Mouse (Mus musculus): Measurements from ENCODE around the gene Slc35f1. TPM values are rescaled to one million over a fixed set of nuclear protein-coding genes. Genes with fewer than 3 reads are reported as not detected.

Slc35f1 gene
- polyA plus RNA-seq, 1 experiment from 2014 or later, result 0.02 TPM

GRCm38 (mm10) chr10:52715146-52715545, 24.8 kb downstream of the Slc35f1 start:
- Histone ChIP-seq H3K4me3 (ENCODE audit: low read depth, low read length) (no peak overlapping the region), H3K4me1 (ENCODE audit: control insufficient read depth, low read depth, low read length) (no peaks in the 10 kb centered on the region), H3K27me3 (ENCODE audit: control insufficient read depth, insufficient read depth, low read depth, low read length) (no peaks in the 10 kb centered on the region), H3K9me3 (replicated peaks; ENCODE audit: control insufficient read depth, low read length) (no peaks in the 10 kb centered on the region), H3K9ac (ENCODE audit: low read depth, low read length) (no peak overlapping the region), H3K36me3 (ENCODE audit: control insufficient read depth, insufficient read depth) (no peaks in the 10 kb centered on the region), H3K4me2 (ENCODE audit: low read depth, low read length) (no peak overlapping the region), H3K27ac (ENCODE audit: low read length) (no peak overlapping the region)
- WGBS (ENCODE audit: insufficient replicate concordance), result 83% methylated on average over 4 of the region's 4 CpGs
- ATAC-seq (ENCODE audit: low read depth), result no peak

GRCm38 (mm10) chr10:52718199-52718917, 28.0 kb downstream of the Slc35f1 start:
- H3K27me3 ChIP-seq (ENCODE audit: control insufficient read depth, insufficient read depth, low read depth, low read length), result no peaks in the 10 kb centered on the region
- H3K36me3 ChIP-seq (ENCODE audit: control insufficient read depth, insufficient read depth), result no peaks in the 10 kb centered on the region
- no peak overlapping the region for H3K27ac ChIP-seq (ENCODE audit: low read length)
- WGBS (ENCODE audit: insufficient replicate concordance), result 62% methylated on average over 1 of the region's 1 CpGs
- no peak overlapping the region for H3K4me3 ChIP-seq (ENCODE audit: low read depth, low read length)
- H3K4me1 ChIP-seq (ENCODE audit: control insufficient read depth, low read depth, low read length), result no peaks in the 10 kb centered on the region
- H3K9me3 ChIP-seq (replicated peaks; ENCODE audit: control insufficient read depth, low read length), result no peaks in the 10 kb centered on the region
- no peak for ATAC-seq (ENCODE audit: low read depth)
- no peak overlapping the region for H3K4me2 ChIP-seq (ENCODE audit: low read depth, low read length)
- H3K9ac ChIP-seq (ENCODE audit: low read depth, low read length), result no peak overlapping the region

- Histone ChIP-seq H3K9ac (ENCODE audit: low read depth, low read length) (no peak overlapping the region), H3K27ac (ENCODE audit: low read length) (no peak overlapping the region), H3K4me2 (ENCODE audit: low read depth, low read length) (no peak overlapping the region), H3K4me1 (ENCODE audit: control insufficient read depth, low read depth, low read length) (no peaks in the 10 kb centered on the region), H3K9me3 (replicated peaks; ENCODE audit: control insufficient read depth, low read length) (no peaks in the 10 kb centered on the region), H3K36me3 (ENCODE audit: control insufficient read depth, insufficient read depth) (no peaks in the 10 kb centered on the region), H3K4me3 (ENCODE audit: low read depth, low read length) (no peak overlapping the region), H3K27me3 (ENCODE audit: control insufficient read depth, insufficient read depth, low read depth, low read length) (no peaks in the 10 kb centered on the region)
- 61% methylated on average over 5 of the region's 5 CpGs for WGBS (ENCODE audit: insufficient replicate concordance)
- ATAC-seq (ENCODE audit: low read depth), result no peak
These were observed 36.3 kb downstream of the Slc35f1 start for GRCm38 (mm10) chr10:52726674-52727073.

- Histone ChIP-seq H3K4me1 (ENCODE audit: control insufficient read depth, low read depth, low read length) (no peaks in the 10 kb centered on the region), H3K36me3 (ENCODE audit: control insufficient read depth, insufficient read depth) (no peaks in the 10 kb centered on the region), H3K9me3 (replicated peaks; ENCODE audit: control insufficient read depth, low read length) (no peaks in the 10 kb centered on the region), H3K4me2 (ENCODE audit: low read depth, low read length) (no peak overlapping the region), H3K9ac (ENCODE audit: low read depth, low read length) (no peak overlapping the region), H3K27ac (ENCODE audit: low read length) (no peak overlapping the region), H3K4me3 (ENCODE audit: low read depth, low read length) (no peak overlapping the region), H3K27me3 (ENCODE audit: control insufficient read depth, insufficient read depth, low read depth, low read length) (no peaks in the 10 kb centered on the region)
- no peak for ATAC-seq (ENCODE audit: low read depth)
- 18% methylated on average over 10 of the region's 10 CpGs for WGBS (ENCODE audit: insufficient replicate concordance)
These were observed 52.5 kb downstream of the Slc35f1 start for GRCm38 (mm10) chr10:52742671-52743379.

- Histone ChIP-seq H3K4me2 (ENCODE audit: low read depth, low read length) (no peak overlapping the region), H3K9me3 (replicated peaks; ENCODE audit: control insufficient read depth, low read length) (no peaks in the 10 kb centered on the region), H3K36me3 (ENCODE audit: control insufficient read depth, insufficient read depth) (no peaks in the 10 kb centered on the region), H3K27me3 (ENCODE audit: control insufficient read depth, insufficient read depth, low read depth, low read length) (no peaks in the 10 kb centered on the region), H3K9ac (ENCODE audit: low read depth, low read length) (no peak overlapping the region), H3K27ac (ENCODE audit: low read length) (no peak overlapping the region), H3K4me1 (ENCODE audit: control insufficient read depth, low read depth, low read length) (no peaks in the 10 kb centered on the region), H3K4me3 (ENCODE audit: low read depth, low read length) (no peak overlapping the region)
- WGBS (ENCODE audit: insufficient replicate concordance), result 69% methylated on average over 3 of the region's 3 CpGs
- no peak for ATAC-seq (ENCODE audit: low read depth)
These were observed 53.5 kb downstream of the Slc35f1 start for GRCm38 (mm10) chr10:52743831-52744230.

GRCm38 (mm10) chr10:52748028-52748597, 57.8 kb downstream of the Slc35f1 start:
- ATAC-seq (ENCODE audit: low read depth), result no peak
- Histone ChIP-seq H3K4me3 (ENCODE audit: low read depth, low read length) (no peak overlapping the region), H3K36me3 (ENCODE audit: control insufficient read depth, insufficient read depth) (no peaks in the 10 kb centered on the region), H3K4me2 (ENCODE audit: low read depth, low read length) (no peak overlapping the region), H3K27ac (ENCODE audit: low read length) (no peak overlapping the region), H3K9me3 (replicated peaks; ENCODE audit: control insufficient read depth, low read length) (no peaks in the 10 kb centered on the region), H3K9ac (ENCODE audit: low read depth, low read length) (no peak overlapping the region), H3K27me3 (ENCODE audit: control insufficient read depth, insufficient read depth, low read depth, low read length) (no peaks in the 10 kb centered on the region), H3K4me1 (ENCODE audit: control insufficient read depth, low read depth, low read length) (no peaks in the 10 kb centered on the region)
- 45% methylated on average over 4 of the region's 4 CpGs for WGBS (ENCODE audit: insufficient replicate concordance)

- no peak for ATAC-seq (ENCODE audit: low read depth)
- no peak overlapping the region for H3K4me3 ChIP-seq (ENCODE audit: low read depth, low read length)
These were observed 65.8 kb downstream of the Slc35f1 start for GRCm38 (mm10) chr10:52755949-52756679.

GRCm38 (mm10) chr10:52757496-52758260, 67.3 kb downstream of the Slc35f1 start:
- WGBS (ENCODE audit: insufficient replicate concordance), result 62% methylated on average over 4 of the region's 4 CpGs
- Histone ChIP-seq H3K4me2 (ENCODE audit: low read depth, low read length) (no peak overlapping the region), H3K9ac (ENCODE audit: low read depth, low read length) (no peak overlapping the region), H3K9me3 (replicated peaks; ENCODE audit: control insufficient read depth, low read length) (no peaks in the 10 kb centered on the region), H3K27ac (ENCODE audit: low read length) (no peak overlapping the region), H3K4me1 (ENCODE audit: control insufficient read depth, low read depth, low read length) (no peaks in the 10 kb centered on the region), H3K36me3 (ENCODE audit: control insufficient read depth, insufficient read depth) (no peaks in the 10 kb centered on the region), H3K27me3 (ENCODE audit: control insufficient read depth, insufficient read depth, low read depth, low read length) (no peaks in the 10 kb centered on the region), H3K4me3 (ENCODE audit: low read depth, low read length) (no peak overlapping the region)
- ATAC-seq (ENCODE audit: low read depth), result no peak

More at GRCm38 (mm10) chr10:52755949-52756679, 65.8 kb downstream of the Slc35f1 start:
- no peaks in the 10 kb centered on the region for H3K27me3 ChIP-seq (ENCODE audit: control insufficient read depth, insufficient read depth, low read depth, low read length)
- H3K27ac ChIP-seq (ENCODE audit: low read length), result no peak overlapping the region
- no peaks in the 10 kb centered on the region for H3K9me3 ChIP-seq (replicated peaks; ENCODE audit: control insufficient read depth, low read length)
- no peaks in the 10 kb centered on the region for H3K4me1 ChIP-seq (ENCODE audit: control insufficient read depth, low read depth, low read length)
- H3K4me2 ChIP-seq (ENCODE audit: low read depth, low read length), result no peak overlapping the region
- H3K36me3 ChIP-seq (ENCODE audit: control insufficient read depth, insufficient read depth), result no peaks in the 10 kb centered on the region
- WGBS (ENCODE audit: insufficient replicate concordance), result 65% methylated on average over 13 of the region's 13 CpGs
- H3K9ac ChIP-seq (ENCODE audit: low read depth, low read length), result no peak overlapping the region
